Mouse (Mus musculus): ENCODE results near the gene Lrrc51.

- TF ChIP-seq CTCF (conservative IDR thresholded peaks at IDR 0.05; ENCODE audit: low read length) (no peak), NANOG (IDR thresholded peaks at IDR 0.05; ENCODE audit: borderline replicate concordance, low read length) (no peak)
Observed at GRCm38 (mm10) chr7:101905561-101906286, 28.0 kb downstream of the Lrrc51 start, which contains the start of gene Lamtor1.

All from E14TG2a.4 (cell line).